Mouse (Mus musculus) liver, embryonic 14.5 days (tissue): ENCODE data around the gene Acta1. TPM values are rescaled to one million over a fixed set of nuclear protein-coding genes. Genes with fewer than 3 reads are reported as not detected.

Experiments
- ATAC-seq: fragments of 200-750 bp; cut with Nextera tagmentation; 2 replicates; pipeline ENCODE4 v1.8.0; 2017; ENCODE audit warnings: moderate number of reproducible peaks, mild to moderate bottlenecking, moderate library complexity; ENCODE audit not compliant: insufficient read depth
- DNase-seq, 3 experiments: peaks; one replicate each; pipeline ENCODE4 v3.0.0-alpha.2; 2012 to 2013; ENCODE audit warnings: low read depth in 3 of 3, low spot score in 3 of 3
- H3K27ac ChIP-seq: fragments of 300-500 bp; sonication (generic); 2 replicates; pipeline ENCODE4 v1.5.1; 2014; ENCODE audit warnings: moderate library complexity, mild to moderate bottlenecking, control low read depth, inconsistent platforms
- H3K27me3 ChIP-seq: fragments of 300-500 bp; sonication (generic); 2 replicates; pipeline ENCODE4 v1.6.1; 2014; ENCODE audit warnings: mild to moderate bottlenecking, low read length, moderate library complexity; ENCODE audit not compliant: control insufficient read depth, insufficient read depth
- H3K36me3 ChIP-seq: fragments of 300-500 bp; sonication (generic); replicated peaks from 2 replicates; pipeline ENCODE4 v1.6.1; 2014; ENCODE audit warnings: low read depth; ENCODE audit not compliant: control insufficient read depth, insufficient read depth
- H3K4me1 ChIP-seq, 2 experiments: fragments of 200-500 bp in 1 of 2; fragments of 300-500 bp in 1 of 2; sonication (generic) in 1 of 2; replicated peaks; 2 replicates each; pipeline ENCODE4 v1.6.1; 2012 to 2014; ENCODE audit warnings: antibody characterized with exemption in 1 of 2, inconsistent platforms in 1 of 2, low read length in 1 of 2; ENCODE audit not compliant: control insufficient read depth in 2 of 2, insufficient read depth in 2 of 2
- H3K4me2 ChIP-seq: fragments of 300-500 bp; sonication (generic); 2 replicates; pipeline ENCODE4 v1.6.1; 2014; ENCODE audit warnings: low read depth, mild to moderate bottlenecking, control low read depth, moderate library complexity
- H3K4me3 ChIP-seq, 2 experiments: fragments of 200-500 bp in 1 of 2; fragments of 300-500 bp in 1 of 2; sonication (generic) in 1 of 2; 2 replicates each; pipeline ENCODE4 v1.5.1; 2012 to 2014; ENCODE audit warnings: low read depth in 2 of 2, low read length in 2 of 2, mild to moderate bottlenecking in 2 of 2, control low read depth in 1 of 2, inconsistent platforms in 1 of 2, moderate library complexity in 1 of 2; ENCODE audit not compliant: insufficient read depth in 1 of 2
- H3K9ac ChIP-seq: fragments of 300-500 bp; sonication (generic); replicated peaks from 2 replicates; pipeline ENCODE4 v1.6.1; 2014; ENCODE audit warnings: mild to moderate bottlenecking, control low read depth, moderate library complexity
- H3K9me3 ChIP-seq: fragments of 300-500 bp; sonication (generic); 2 replicates; pipeline ENCODE4 v1.6.1; 2016; ENCODE audit warnings: low read length, mixed read lengths; ENCODE audit not compliant: control insufficient read depth
- CTCF ChIP-seq: IDR thresholded peaks from 2 replicates; pipeline ENCODE4 v1.5.1; 2016; ENCODE audit warnings: antibody characterized with exemption, low read depth, control low read depth
- EP300 ChIP-seq: IDR thresholded peaks from 2 replicates; pipeline ENCODE4 v1.6.1; 2016; ENCODE audit warnings: antibody characterized with exemption, low read depth
- WGBS: fragments of 180-500 bp; shearing (Covaris S2); extraction: QIAGEN DNeasy Blood & Tissue Kit; methylation state at CpG from one replicate; pipeline ENCODE4 v1.1.7; 2014; ENCODE audit not compliant: insufficient replicate concordance; 5-methylcytosine and 5-hydroxymethylcytosine counted together
- polyA plus RNA-seq, 2 experiments: library from polyadenylated mRNA; depleted of rRNA in 1 of 2; stranded (reverse) in 1 of 2; unstranded in 1 of 2; fragments of >200 nt; fragmentation: Nextera tagmentation in 1 of 2; extraction: Ambion mirVana in 1 of 2; gene quantifications; 2 replicates each; pipeline versions ENCODE4 v1.2.1 to v1.2.3; 2012 to 2014

The Acta1 gene
- polyA plus RNA-seq, 2 experiments = 0.83 to 2.2 TPM

GRCm38 (mm10) chr8:123892586-123893155 is 1.9 kb downstream of the Acta1 start:
- Histone ChIP-seq H3K4me1 (no peaks in the 10 kb centered on the region), H3K27me3 (peaks cover 55% of the 10 kb centered on the region), H3K36me3 (no peaks in the 10 kb centered on the region), H3K4me3 (no peak overlapping the region), H3K9me3 (no peaks in the 10 kb centered on the region), H3K27ac (no peak overlapping the region), H3K9ac (no peak overlapping the region), H3K4me2 (no peak overlapping the region)
- WGBS = 14% methylated on average over 30 of the region's 30 CpGs
- no peak for TF ChIP-seq EP300
- peak; percentile 28 for TF ChIP-seq CTCF
- ATAC-seq (no peak), DNase-seq (no peak)

GRCm38 (mm10) chr8:123891883-123892585 is 2.5 kb downstream of the Acta1 start:
- WGBS = 4% methylated on average over 49 of the region's 49 CpGs
- DNase-seq = no peak
- no peak overlapping the region for H3K27ac ChIP-seq
- ATAC-seq = no peak
- TF ChIP-seq EP300 = no peak
- TF ChIP-seq CTCF = no peak
- no peak overlapping the region for H3K4me2 ChIP-seq
- no peak overlapping the region for H3K4me3 ChIP-seq
- H3K9me3 ChIP-seq = no peaks in the 10 kb centered on the region
- no peaks in the 10 kb centered on the region for H3K4me1 ChIP-seq
- H3K36me3 ChIP-seq = no peaks in the 10 kb centered on the region
- peaks cover 55% of the 10 kb centered on the region for H3K27me3 ChIP-seq
- no peak overlapping the region for H3K9ac ChIP-seq

- ATAC-seq = no peak
- DNase-seq = no peak
- WGBS = under 1% methylated on average over 11 of the region's 11 CpGs
- Histone ChIP-seq H3K4me1 (no peaks in the 10 kb centered on the region), H3K27me3 (peaks cover 55% of the 10 kb centered on the region), H3K4me3 (no peak overlapping the region), H3K9me3 (no peaks in the 10 kb centered on the region), H3K4me2 (no peak overlapping the region), H3K36me3 (no peaks in the 10 kb centered on the region), H3K9ac (no peak overlapping the region), H3K27ac (no peak overlapping the region)
- no peak for TF ChIP-seq CTCF
- no peak for TF ChIP-seq EP300
Measured at GRCm38 (mm10) chr8:123891271-123891670, 3.3 kb downstream of the Acta1 start.

- whole genome bisulfite sequencing = 51% methylated on average over 4 of the region's 4 CpGs
- Histone ChIP-seq H3K9me3 (no peaks in the 10 kb centered on the region), H3K4me3 (no peak overlapping the region), H3K4me2 (no peak overlapping the region), H3K4me1 (no peaks in the 10 kb centered on the region), H3K36me3 (no peaks in the 10 kb centered on the region), H3K27ac (no peak overlapping the region), H3K9ac (no peak overlapping the region), H3K27me3 (peaks cover 49% of the 10 kb centered on the region)
- no peak for TF ChIP-seq EP300
- no peak for TF ChIP-seq CTCF
- ATAC-seq (no peak), DNase-seq (no peak)
Measured at GRCm38 (mm10) chr8:123889797-123890196, 4.8 kb downstream of the Acta1 start.

- no peak overlapping the region for H3K4me2 ChIP-seq
- H3K9ac ChIP-seq = no peak overlapping the region
- ATAC-seq (no peak), DNase-seq (no peak)
- H3K27ac ChIP-seq = no peak overlapping the region
- no peaks in the 10 kb centered on the region for H3K9me3 ChIP-seq
- H3K4me3 ChIP-seq = no peak overlapping the region
- H3K27me3 ChIP-seq = peaks cover 36% of the 10 kb centered on the region
- TF ChIP-seq CTCF (no peak), EP300 (no peak)
- no peaks in the 10 kb centered on the region for H3K4me1 ChIP-seq
- WGBS = 50% methylated on average over 2 of the region's 2 CpGs
- no peaks in the 10 kb centered on the region for H3K36me3 ChIP-seq
Measured at GRCm38 (mm10) chr8:123887956-123888355, 6.6 kb downstream of the Acta1 start.
